Mouse (Mus musculus) CH12.LX (cell line): ENCODE results near the gene Ntn1. TPM values are rescaled to one million over a fixed set of nuclear protein-coding genes. Genes with fewer than 3 reads are reported as not detected.

Experiments
- DNase-seq: peaks from one replicate; pipeline ENCODE4 v3.0.0-alpha.2; 2013; ENCODE audit errors: extremely low read depth
- H3K27ac ChIP-seq: 2 replicates; pipeline ENCODE4 v1.5.1; 2012; ENCODE audit warnings: low read depth, mild to moderate bottlenecking, control low read depth, moderate library complexity; ENCODE audit not compliant: insufficient read depth
- H3K27me3 ChIP-seq: replicated peaks from 2 replicates; pipeline ENCODE3; 2012; ENCODE audit warnings: inconsistent platforms
- H3K36me3 ChIP-seq, 2 experiments: replicated peaks in 1 of 2; 2 replicates each; pipeline versions ENCODE3 to v1.6.1; 2012; ENCODE audit warnings: inconsistent platforms in 1 of 2, low read length in 1 of 2, mild to moderate bottlenecking in 1 of 2, mixed read lengths in 1 of 2, moderate library complexity in 1 of 2; ENCODE audit not compliant: control insufficient read depth in 1 of 2, insufficient read depth in 1 of 2
- H3K4me1 ChIP-seq, 2 experiments: 2 replicates each; pipeline ENCODE4 v1.6.1; 2012; ENCODE audit warnings: inconsistent platforms in 1 of 2, moderate library complexity in 1 of 2; ENCODE audit not compliant: insufficient read depth in 2 of 2, control insufficient read depth in 1 of 2
- H3K4me2 ChIP-seq: 2 replicates; pipeline ENCODE4 v1.6.1; 2012; ENCODE audit warnings: low read depth, mild to moderate bottlenecking, control low read depth; ENCODE audit not compliant: poor library complexity, insufficient read depth, severe bottlenecking
- H3K4me3 ChIP-seq, 3 experiments: fragments of 150-350 bp in 1 of 3; sonication (generic) in 1 of 3; replicated peaks in 1 of 3; 2 replicates each; pipeline versions ENCODE3 to v1.5.1; 2011 to 2012; ENCODE audit warnings: low read depth in 2 of 3, low read length in 2 of 3, mild to moderate bottlenecking in 2 of 3, moderate library complexity in 2 of 3, control low read depth in 1 of 3, improper control_type of control experiment in 1 of 3, inconsistent platforms in 1 of 3, mixed read lengths in 1 of 3; ENCODE audit not compliant: poor library complexity in 1 of 3
- H3K79me2 ChIP-seq: replicated peaks from 2 replicates; pipeline ENCODE4 v1.6.1; 2012; ENCODE audit warnings: mild to moderate bottlenecking, moderate library complexity; ENCODE audit not compliant: control insufficient read depth, poor library complexity, insufficient read depth, severe bottlenecking; ENCODE audit errors: extremely low read depth
- H3K9ac ChIP-seq: 2 replicates; pipeline ENCODE4 v1.6.1; 2012; ENCODE audit warnings: low read depth, mild to moderate bottlenecking, control low read depth, moderate library complexity; ENCODE audit not compliant: insufficient read depth
- H3K9me3 ChIP-seq: replicated peaks from 2 replicates; pipeline ENCODE3; 2012; ENCODE audit warnings: low read length, inconsistent platforms, mixed read lengths
- ELF1 ChIP-seq: IDR thresholded peaks from 2 replicates; pipeline ENCODE4 v1.6.1; 2014; ENCODE audit warnings: low read depth, mild to moderate bottlenecking, inconsistent platforms, low read length, improper control_type of control experiment
- GABPA ChIP-seq: IDR thresholded peaks from 2 replicates; pipeline ENCODE4 v1.6.1; 2012; ENCODE audit warnings: low read depth, low read length, improper control_type of control experiment, inconsistent platforms; ENCODE audit not compliant: insufficient replicate concordance
- IRF4 ChIP-seq: IDR thresholded peaks from 2 replicates; pipeline ENCODE4 v1.6.1; 2014; ENCODE audit warnings: low read depth, mild to moderate bottlenecking, inconsistent platforms, low read length, improper control_type of control experiment
- JUN ChIP-seq: IDR thresholded peaks from 2 replicates; pipeline ENCODE4 v1.6.1; 2011; ENCODE audit warnings: low read depth, mild to moderate bottlenecking, low read length, improper control_type of control experiment, moderate library complexity; ENCODE audit not compliant: insufficient read depth
- JUND ChIP-seq: conservative IDR thresholded peaks from 2 replicates; pipeline ENCODE4 v1.6.1; 2011; ENCODE audit warnings: low read depth, low read length, improper control_type of control experiment
- MAFK ChIP-seq: IDR thresholded peaks from 2 replicates; pipeline ENCODE4 v1.6.1; 2011; ENCODE audit warnings: low read length, improper control_type of control experiment; ENCODE audit not compliant: insufficient replicate concordance
- MAX ChIP-seq: IDR thresholded peaks from 2 replicates; pipeline ENCODE4 v1.6.1; 2011; ENCODE audit warnings: low read length, improper control_type of control experiment
- MEF2A ChIP-seq: IDR thresholded peaks from 2 replicates; pipeline ENCODE4 v1.6.1; 2014; ENCODE audit warnings: low read depth, mild to moderate bottlenecking, inconsistent platforms, low read length, improper control_type of control experiment, borderline replicate concordance
- MXI1 ChIP-seq: IDR thresholded peaks from 2 replicates; pipeline ENCODE4 v1.6.1; 2011; ENCODE audit warnings: mild to moderate bottlenecking, low read depth, low read length, improper control_type of control experiment
- PAX5 ChIP-seq: IDR thresholded peaks from 2 replicates; pipeline ENCODE4 v1.6.1; 2012; ENCODE audit warnings: low read length, inconsistent platforms, mixed read lengths
- POLR2A ChIP-seq: IDR thresholded peaks from 2 replicates; pipeline ENCODE4 v1.6.1; 2011; ENCODE audit warnings: low read depth, mild to moderate bottlenecking, improper control_type of control experiment, low read length
- POLR2AphosphoS2 ChIP-seq: IDR thresholded peaks from 2 replicates; pipeline ENCODE4 v1.6.1; 2011; ENCODE audit warnings: low read depth, low read length, improper control_type of control experiment
- RAD21 ChIP-seq: IDR thresholded peaks from 2 replicates; pipeline ENCODE4 v1.6.1; 2011; ENCODE audit warnings: low read depth, mild to moderate bottlenecking, low read length, improper control_type of control experiment, moderate library complexity
- RCOR1 ChIP-seq: conservative IDR thresholded peaks from 2 replicates; pipeline ENCODE4 v1.6.1; 2012; ENCODE audit warnings: low read depth, mild to moderate bottlenecking, inconsistent platforms, low read length, improper control_type of control experiment
- SMC3 ChIP-seq: IDR thresholded peaks from 2 replicates; pipeline ENCODE4 v1.6.1; 2011; ENCODE audit warnings: low read depth, low read length, improper control_type of control experiment
- USF1 ChIP-seq: IDR thresholded peaks from 2 replicates; pipeline ENCODE4 v1.6.1; 2014; ENCODE audit warnings: low read depth, mild to moderate bottlenecking, inconsistent platforms, low read length, improper control_type of control experiment
- ZC3H11A ChIP-seq: IDR thresholded peaks from 2 replicates; pipeline ENCODE4 v1.6.1; 2012; ENCODE audit warnings: low read depth, mild to moderate bottlenecking, inconsistent platforms, low read length, improper control_type of control experiment
- ZMIZ1 ChIP-seq: IDR thresholded peaks from 2 replicates; pipeline ENCODE4 v1.6.1; 2012; ENCODE audit warnings: low read depth, mild to moderate bottlenecking, inconsistent platforms, low read length, improper control_type of control experiment
- dilution Hi-C: fragments of 300-500 bp; cut with MboI; formaldehyde crosslinking; loops from 2 replicates; pipeline ENCODE4 v1.14.3; 2020; ENCODE audit warnings: low sequenced_read_pairs; ENCODE audit not compliant: extremely low pct_unique_long_range_greater_than_20kb, extremely low pct_ligation_motif_present
- in situ Hi-C: fragments of 300-500 bp; cut with MboI; formaldehyde crosslinking; loops from 3 replicates; pipeline ENCODE4 v1.14.3; 2019; ENCODE audit warnings: low sequenced_read_pairs, low pct_ligation_motif_present, low pct_unique_long_range_greater_than_20kb, mixed read lengths
- polyA plus RNA-seq: library from polyadenylated mRNA; unstranded; fragments of >175 nt; gene quantifications from 2 replicates; pipeline ENCODE4 v1.2.1, GENCODE M21; 2012; ENCODE audit warnings: low read depth; ENCODE audit not compliant: insufficient read length
- total RNA-seq, 2 experiments: library from RNA; depleted of rRNA; stranded (reverse); fragments of 300-350 nt in 1 of 2; fragments of >200 nt in 1 of 2; gene quantifications; 2 replicates each; pipeline ENCODE4 v1.2.3; 2012 to 2014

Gene Ntn1
- total and polyA plus RNA-seq, 3 experiments: 0.54 to 1.2 (median 0.59) TPM

GRCm38 (mm10) chr11:68347508-68347907, 53.1 kb downstream of the Ntn1 start:
- TF ChIP-seq MAFK (no peak), USF1 (no peak), IRF4 (no peak), ELF1 (no peak)
- DNase-seq: no peak
- Histone ChIP-seq H3K36me3 (no peaks in the 10 kb centered on the region), H3K4me3 (no peak overlapping the region), H3K9ac (no peak overlapping the region), H3K9me3 (no peaks in the 10 kb centered on the region), H3K27ac (no peak overlapping the region), H3K4me2 (no peak overlapping the region), H3K79me2 (no peaks in the 10 kb centered on the region), H3K27me3 (peaks cover 2% of the 10 kb centered on the region), H3K4me1 (no peaks in the 10 kb centered on the region)
- in situ Hi-C loops: no loop called here
- dilution Hi-C loops: no loop called here

- no peak overlapping the region for H3K27ac ChIP-seq
- dilution Hi-C loops: no loop called here
- H3K27me3 ChIP-seq: peaks cover 2% of the 10 kb centered on the region
- no peaks in the 10 kb centered on the region for H3K4me1 ChIP-seq
- no peak overlapping the region for H3K4me2 ChIP-seq
- DNase-seq: no peak
- TF ChIP-seq RCOR1 (no peak), SMC3 (no peak), ELF1 (no peak), MEF2A (no peak), MAX (no peak), GABPA (no peak), PAX5 (no peak), JUND (no peak), MXI1 (no peak), JUN (no peak), MAFK (no peak), POLR2A (no peak), RAD21 (no peak), POLR2AphosphoS2 (no peak), ZC3H11A (no peak), ZMIZ1 (no peak)
- no peaks in the 10 kb centered on the region for H3K9me3 ChIP-seq
- H3K4me3 ChIP-seq: no peak overlapping the region
- in situ Hi-C loops: no loop called here
- no peaks in the 10 kb centered on the region for H3K79me2 ChIP-seq
- no peak overlapping the region for H3K9ac ChIP-seq
- no peaks in the 10 kb centered on the region for H3K36me3 ChIP-seq
These were observed 54.5 kb downstream of the Ntn1 start for GRCm38 (mm10) chr11:68346099-68346498.
